Mouse (Mus musculus) brain, embryonic 14.5 days (tissue): ENCODE data around the gene Glis3. TPM values are rescaled to one million over a fixed set of nuclear protein-coding genes. Genes with fewer than 3 reads are reported as not detected.

ENCODE experiments used
- DNase-seq: peaks from one replicate; pipeline ENCODE4 v3.0.0-alpha.2; 2011; ENCODE audit warnings: low read depth
- CTCF ChIP-seq: fragments of 200-500 bp; IDR thresholded peaks from 2 replicates; pipeline ENCODE4 v1.5.1; 2012; ENCODE audit warnings: inconsistent platforms, mild to moderate bottlenecking, moderate library complexity, borderline replicate concordance; ENCODE audit not compliant: insufficient read depth, insufficient read length; ENCODE audit errors: extremely low read depth
- POLR2A ChIP-seq: fragments of 200-500 bp; IDR thresholded peaks from 2 replicates; pipeline ENCODE4 v1.6.1; 2012; ENCODE audit warnings: mild to moderate bottlenecking, inconsistent platforms, borderline replicate concordance; ENCODE audit not compliant: poor library complexity, insufficient read depth, insufficient read length, severe bottlenecking; ENCODE audit errors: extremely low read depth
- polyA plus RNA-seq: library from polyadenylated mRNA; depleted of rRNA; stranded (reverse); fragments of >200 nt; gene quantifications from 2 replicates; pipeline ENCODE4 v1.2.3, GENCODE M21; 2012

Gene Glis3
- polyA plus RNA-seq, 1 experiment: 3.1 TPM

GRCm38 (mm10) chr19:28649489-28649888, 30.4 kb downstream of the Glis3 start:
- no peak for DNase-seq
- TF ChIP-seq POLR2A (no peak), CTCF (no peak)

- peak; percentile 77 for DNase-seq
- TF ChIP-seq POLR2A (no peak), CTCF (no peak)
Measured at GRCm38 (mm10) chr19:28648881-28649280, 31.0 kb downstream of the Glis3 start.

GRCm38 (mm10) chr19:28647424-28647823, 32.5 kb downstream of the Glis3 start:
- no peak for DNase-seq
- TF ChIP-seq CTCF (no peak), POLR2A (no peak)

- TF ChIP-seq CTCF: no peak
- no peak for DNase-seq
Measured at GRCm38 (mm10) chr19:28646286-28646685, 33.6 kb downstream of the Glis3 start.

GRCm38 (mm10) chr19:28640861-28641381, 39.0 kb downstream of the Glis3 start:
- TF ChIP-seq CTCF: no peak
- no peak for TF ChIP-seq POLR2A
- DNase-seq: peak; percentile 86

- peak; percentile 74 for DNase-seq
- no peak for TF ChIP-seq POLR2A
- TF ChIP-seq CTCF: no peak
Measured at GRCm38 (mm10) chr19:28635991-28636553, 43.8 kb downstream of the Glis3 start.

GRCm38 (mm10) chr19:28634986-28635385, 44.9 kb downstream of the Glis3 start:
- TF ChIP-seq CTCF (no peak), POLR2A (no peak)
- DNase-seq: no peak

GRCm38 (mm10) chr19:28628416-28628815, 51.5 kb downstream of the Glis3 start:
- DNase-seq: peak; percentile 80
- peak; percentile 52; the same call in 1 of the 2 replicates for TF ChIP-seq CTCF
- no peak for TF ChIP-seq POLR2A

- DNase-seq: no peak
- TF ChIP-seq POLR2A: no peak
- TF ChIP-seq CTCF: no peak
Measured at GRCm38 (mm10) chr19:28626189-28626588, 53.7 kb downstream of the Glis3 start.

- no peak for TF ChIP-seq CTCF
- TF ChIP-seq POLR2A: no peak
- no peak for DNase-seq
Measured at GRCm38 (mm10) chr19:28624571-28624970, 55.3 kb downstream of the Glis3 start.

- DNase-seq: no peak
- TF ChIP-seq POLR2A: no peak
- no peak for TF ChIP-seq CTCF
Measured at GRCm38 (mm10) chr19:28623726-28624125, 56.2 kb downstream of the Glis3 start.

GRCm38 (mm10) chr19:28621608-28622505, 58.0 kb downstream of the Glis3 start:
- no peak for TF ChIP-seq POLR2A
- DNase-seq: no peak

- no peak for TF ChIP-seq CTCF
- TF ChIP-seq POLR2A: no peak
- no peak for DNase-seq
Measured at GRCm38 (mm10) chr19:28617736-28618135, 62.1 kb downstream of the Glis3 start.
